Mouse (Mus musculus) CH12F3 (cell line): ENCODE measurements around the gene Lsm14b.

Experiments
- in situ Hi-C: fragments of 300-500 bp; cut with MboI; formaldehyde crosslinking; loops from 2 replicates; pipeline ENCODE4 v1.14.3; 2020; ENCODE audit warnings: low sequenced_read_pairs

The Lsm14b gene

DNA sequence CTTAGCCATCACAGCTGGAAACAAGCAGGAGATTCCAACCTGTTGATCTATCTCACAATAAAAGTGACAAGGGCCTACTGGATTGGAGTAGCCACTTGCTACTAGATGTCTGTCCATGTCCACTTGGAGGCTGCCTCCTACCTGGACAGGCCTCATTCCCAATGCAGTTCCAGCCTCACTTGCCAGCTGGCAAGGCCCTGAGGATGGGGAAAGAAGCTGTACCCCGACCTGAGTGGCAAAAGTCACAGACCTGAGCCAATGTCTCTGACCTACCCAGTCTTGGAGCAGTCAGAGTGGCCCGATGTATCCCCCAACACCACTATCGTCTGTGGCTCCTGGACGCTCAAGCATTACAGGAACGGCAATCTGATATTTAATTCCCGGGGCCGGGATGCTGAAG, 11.1 kb upstream of the Lsm14b start:
- in situ Hi-C loops: no loop called here

DNA sequence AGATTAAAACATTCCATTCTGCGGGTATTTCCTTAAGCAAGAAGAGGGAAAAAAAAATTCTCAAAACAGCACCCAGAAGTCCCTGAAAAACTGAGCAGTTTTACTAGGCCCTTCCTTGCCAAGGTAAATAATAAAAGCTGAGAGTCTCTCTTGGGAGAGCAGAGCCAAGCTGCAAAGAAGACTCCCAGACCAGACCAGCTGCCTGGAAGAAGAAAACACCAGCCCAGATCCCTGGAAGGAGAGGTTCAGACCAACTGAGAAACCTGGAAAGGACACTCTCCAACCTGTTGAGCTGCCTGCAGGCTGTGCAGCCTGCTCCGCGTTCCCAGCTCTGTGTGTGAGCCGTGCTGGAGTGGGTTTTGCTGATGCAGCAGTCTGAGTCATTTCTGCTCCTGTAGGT, 7.2 kb upstream of the Lsm14b start:
- in situ Hi-C loops: no loop called here

DNA sequence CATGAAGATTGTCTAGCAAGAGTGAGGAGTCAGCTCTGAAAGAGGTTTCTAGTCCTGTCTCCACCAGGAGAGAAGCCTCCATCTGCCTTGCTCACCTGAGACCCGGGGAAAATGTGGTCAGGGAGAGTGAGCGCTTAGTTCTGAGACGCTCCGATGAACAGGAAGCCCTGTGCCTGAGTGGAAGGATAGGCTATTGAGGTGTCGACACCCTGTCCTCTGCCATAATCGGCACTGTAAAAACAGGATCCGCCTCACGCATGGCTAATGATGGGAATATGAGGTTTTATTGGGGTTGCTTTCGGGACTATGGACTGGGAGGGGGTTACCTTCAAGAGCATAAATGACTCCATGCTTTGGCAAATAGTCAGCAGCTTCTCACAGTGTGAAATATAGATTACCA, 6.2 kb upstream of the Lsm14b start:
- in situ Hi-C loops: no loop called here

DNA sequence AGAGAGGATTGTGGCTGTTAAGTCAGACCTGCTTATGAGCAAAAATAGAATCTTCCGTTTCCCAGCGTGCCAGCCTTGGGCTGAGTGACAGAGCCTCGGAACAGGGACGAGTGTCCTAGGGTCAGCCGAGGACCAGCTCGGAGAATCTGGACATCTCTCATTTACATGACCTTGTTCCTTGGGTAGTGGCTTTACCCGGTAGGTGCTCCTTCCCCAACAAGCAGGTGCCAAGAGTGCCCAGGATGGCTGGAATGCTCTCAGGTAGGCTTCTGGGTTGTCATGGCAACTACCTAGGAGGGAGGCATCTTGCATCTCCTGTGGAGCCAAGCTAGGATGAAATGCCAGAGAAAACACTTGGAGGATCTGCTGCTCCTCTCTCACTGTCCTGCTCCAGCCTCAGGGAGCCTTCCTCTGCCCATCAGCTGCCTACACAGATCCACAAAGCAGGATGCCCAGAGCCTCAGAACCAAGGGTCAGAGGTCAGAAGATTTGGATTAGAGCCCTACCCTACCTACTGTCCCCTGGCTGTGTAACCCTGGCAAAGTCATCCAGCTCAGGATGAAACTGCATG, 4.6 kb upstream of the Lsm14b start:
- in situ Hi-C loops: no loop called here

DNA sequence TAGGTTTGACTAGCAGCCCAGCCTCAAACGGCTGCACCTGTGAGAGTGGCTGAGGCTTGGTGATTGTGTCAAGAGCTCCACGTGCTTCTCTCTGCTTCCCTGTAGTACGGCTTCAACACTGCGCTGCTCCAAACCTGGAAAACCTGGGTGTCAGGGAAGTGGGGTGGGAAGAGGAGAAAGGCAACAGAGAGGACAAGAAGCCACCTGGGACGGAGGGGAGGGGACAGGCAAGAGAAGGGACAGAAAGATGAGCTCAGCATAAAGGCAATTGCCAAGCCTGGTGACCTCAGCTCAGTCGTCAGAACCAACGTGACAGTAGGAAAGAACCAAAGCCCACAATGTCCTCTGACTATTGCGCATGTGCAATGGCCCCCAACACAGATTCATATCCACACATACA, 3.9 kb upstream of the Lsm14b start:
- in situ Hi-C loops: no loop called here

DNA sequence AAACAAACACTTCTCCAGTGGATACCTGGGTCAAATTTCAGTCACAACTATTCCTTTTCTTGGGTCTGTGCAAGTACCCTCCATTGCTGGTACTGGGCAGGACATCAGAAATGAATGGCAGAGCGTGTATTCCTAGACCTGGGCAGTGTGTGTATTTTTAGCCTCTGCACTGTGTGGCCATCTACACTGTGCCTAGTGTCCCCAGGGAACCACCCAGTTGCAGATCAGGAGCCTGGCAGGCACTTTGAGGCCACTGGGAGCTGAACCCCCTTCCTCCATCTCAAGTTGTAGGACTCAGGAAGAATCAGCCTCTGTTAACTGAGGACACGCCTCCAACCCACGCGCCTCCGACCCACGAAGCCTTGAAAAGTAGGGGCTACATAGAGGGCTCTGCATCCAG, 2.0 kb upstream of the Lsm14b start:
- in situ Hi-C loops: no loop called here

DNA sequence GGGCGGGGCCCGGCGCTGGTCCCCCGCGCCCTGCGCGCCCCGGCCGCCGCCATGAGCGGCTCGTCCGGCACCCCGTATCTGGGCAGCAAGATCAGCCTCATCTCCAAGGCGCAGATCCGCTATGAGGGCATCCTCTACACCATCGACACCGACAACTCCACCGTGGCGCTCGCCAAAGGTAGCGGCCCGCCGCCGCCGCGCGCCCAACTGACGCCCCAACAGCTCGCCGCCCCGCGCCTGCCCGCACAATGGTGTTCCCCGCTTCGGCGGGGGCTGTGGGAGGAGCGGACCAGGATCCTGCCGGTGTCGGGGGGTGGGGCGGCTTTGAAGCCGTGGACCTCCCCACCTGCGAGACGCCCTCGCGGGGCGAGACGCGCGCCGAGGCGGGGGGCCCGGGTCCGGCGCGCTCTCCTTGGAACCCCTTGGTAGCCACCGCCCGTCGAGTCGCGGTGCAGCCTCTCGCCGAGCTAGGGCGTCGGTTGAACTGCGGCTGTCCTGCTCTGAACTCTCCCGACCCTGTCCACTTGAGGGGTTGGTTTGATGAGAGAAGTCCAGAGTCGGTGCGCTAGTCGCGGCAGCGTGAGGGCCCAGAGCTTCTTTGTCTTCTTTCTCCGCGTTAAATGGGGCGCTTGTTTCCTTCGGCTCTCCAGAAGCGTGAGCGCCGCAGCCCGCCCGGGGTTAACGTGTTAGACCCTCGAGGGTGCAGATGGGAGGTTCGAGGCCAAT, 511 bp downstream of the Lsm14b start:
- in situ Hi-C loops: no loop called here

DNA sequence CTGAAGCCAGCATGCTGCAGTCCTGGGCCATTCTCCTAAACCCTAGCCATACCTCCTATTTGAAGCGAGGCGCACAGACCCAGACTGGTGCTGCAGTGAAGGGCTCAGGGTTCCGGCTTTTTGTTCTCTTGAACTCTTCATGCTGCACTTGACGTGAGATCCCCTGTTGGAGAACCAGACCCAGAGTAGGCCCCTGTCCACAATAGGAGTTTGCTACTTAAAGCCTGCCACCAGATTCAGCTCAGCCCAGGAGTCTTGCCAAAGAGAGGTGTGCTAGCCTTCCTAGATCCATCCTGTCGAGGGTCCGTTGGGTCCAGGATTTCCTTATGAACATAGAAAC, 1.0 kb downstream of the Lsm14b start:
- in situ Hi-C loops: no loop called here

DNA sequence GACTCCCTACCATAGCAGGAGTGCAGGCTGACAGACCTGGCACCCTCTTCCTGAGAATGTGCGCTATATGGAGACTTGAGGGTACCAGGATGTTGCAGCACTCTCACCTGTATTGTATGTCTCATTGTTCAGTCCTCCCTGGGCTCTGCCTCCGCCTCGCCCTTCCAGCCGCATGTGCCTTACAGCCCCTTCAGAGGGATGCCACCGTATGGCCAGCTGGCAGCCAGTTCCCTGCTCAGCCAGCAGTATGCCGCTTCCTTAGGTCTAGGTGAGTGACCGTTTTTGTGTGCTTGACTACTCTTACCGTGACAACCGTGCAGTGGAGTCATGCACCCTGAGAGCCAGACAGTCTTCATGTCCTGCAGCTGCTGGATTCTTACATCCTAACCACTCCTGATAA, 3.0 kb downstream of the Lsm14b start:
- in situ Hi-C loops: no loop called here

DNA sequence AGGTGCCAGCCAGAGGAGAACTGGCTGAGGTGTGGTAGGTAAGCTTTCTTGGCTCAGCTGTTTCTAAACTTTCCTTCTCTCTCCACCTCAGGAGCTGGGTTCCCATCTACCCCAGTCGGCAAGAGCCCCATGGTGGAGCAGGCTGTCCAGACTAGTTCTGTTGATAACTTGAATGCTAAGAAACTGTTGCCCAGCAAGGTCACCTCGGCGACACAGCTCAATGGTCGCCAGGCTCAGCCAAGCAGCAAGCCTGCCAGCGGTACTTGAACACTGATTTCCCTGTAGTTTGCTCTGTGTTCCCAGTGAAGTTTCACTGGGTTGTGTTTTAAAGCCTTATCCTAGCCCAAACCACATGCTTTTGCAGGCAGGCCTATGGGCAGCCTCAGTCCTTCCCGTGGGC, 6.5 kb downstream of the Lsm14b start:
- in situ Hi-C loops: no loop called here

DNA sequence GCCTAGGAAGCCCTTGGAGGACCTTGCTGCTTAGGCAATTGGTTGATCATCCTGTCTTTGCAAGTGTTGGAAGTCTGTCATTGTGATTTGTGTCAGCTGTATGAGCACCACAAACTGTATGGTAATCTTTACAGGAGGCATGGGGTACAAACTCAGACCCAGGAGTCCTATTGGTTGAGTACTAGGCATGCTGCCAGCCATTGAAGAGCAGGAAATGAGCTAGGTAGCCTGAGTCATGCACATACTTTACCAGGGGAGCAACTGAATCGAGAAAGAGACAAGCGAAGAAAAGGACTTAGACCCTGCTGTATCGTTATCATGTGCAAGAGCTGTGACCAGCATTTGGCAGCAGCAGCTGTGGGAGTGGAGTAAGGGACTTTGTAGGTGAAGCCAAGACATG, 8.1 kb downstream of the Lsm14b start:
- in situ Hi-C loops: no loop called here

DNA sequence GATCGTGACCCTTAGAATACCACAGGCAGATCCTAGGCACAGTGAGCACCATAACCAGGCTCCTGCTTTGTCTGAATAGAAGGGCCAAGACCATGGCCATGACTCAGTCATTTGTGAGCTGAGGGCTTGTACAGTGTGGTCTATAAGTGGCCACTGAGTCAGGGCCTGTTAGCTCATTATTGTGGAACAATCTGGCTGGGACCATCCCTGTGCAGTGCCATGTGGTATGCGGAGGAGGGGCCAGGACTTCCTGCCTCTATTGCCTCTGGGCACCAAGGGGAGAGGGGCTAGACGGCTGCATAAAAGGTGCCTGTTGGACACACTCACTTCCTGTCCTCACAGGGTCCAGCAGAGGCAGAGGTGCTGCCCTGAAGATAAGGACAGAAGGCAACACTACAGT, 9.2 kb downstream of the Lsm14b start:
- in situ Hi-C loops: no loop called here

DNA sequence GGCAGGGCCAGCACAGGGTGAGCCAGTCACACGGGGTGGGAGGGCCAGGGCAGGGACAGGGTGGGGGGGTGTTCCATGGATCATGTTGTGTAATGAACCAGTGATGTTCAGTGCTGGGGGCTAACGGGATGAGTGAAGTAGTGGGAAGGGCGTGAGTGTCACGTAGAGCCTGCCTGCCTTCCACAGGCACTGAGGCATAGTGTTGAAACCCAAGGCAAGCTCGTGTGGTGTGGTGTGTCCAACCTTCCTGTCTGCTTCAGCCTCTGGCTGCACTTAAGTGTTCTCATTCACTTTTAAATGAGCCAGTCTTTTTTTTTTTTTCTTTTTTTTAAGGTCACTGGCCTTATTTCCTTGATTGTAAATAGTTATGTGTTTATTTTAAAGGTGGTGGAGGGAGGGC, 10.0 kb downstream of the Lsm14b start:
- in situ Hi-C loops: no loop called here

DNA sequence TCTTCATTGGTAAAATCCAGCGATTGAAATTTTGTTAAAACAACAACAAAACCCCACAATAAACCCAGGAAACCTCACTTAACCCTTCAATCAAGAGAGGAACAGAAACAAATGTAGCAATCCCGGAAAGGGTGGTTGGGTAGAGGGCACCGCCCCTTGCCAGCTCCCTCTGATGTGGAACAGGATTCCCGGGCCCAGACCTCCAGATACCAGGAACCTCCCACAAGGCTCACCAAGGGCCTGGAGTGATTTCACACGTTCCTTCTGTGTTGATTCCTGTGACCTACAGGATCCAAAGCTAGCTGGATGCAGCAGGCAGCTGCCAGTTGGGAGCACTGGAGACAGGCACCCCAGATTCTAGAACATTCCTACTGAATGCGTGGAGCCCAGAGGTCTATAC, 15.6 kb downstream of the Lsm14b start:
- in situ Hi-C loops: no loop called here

DNA sequence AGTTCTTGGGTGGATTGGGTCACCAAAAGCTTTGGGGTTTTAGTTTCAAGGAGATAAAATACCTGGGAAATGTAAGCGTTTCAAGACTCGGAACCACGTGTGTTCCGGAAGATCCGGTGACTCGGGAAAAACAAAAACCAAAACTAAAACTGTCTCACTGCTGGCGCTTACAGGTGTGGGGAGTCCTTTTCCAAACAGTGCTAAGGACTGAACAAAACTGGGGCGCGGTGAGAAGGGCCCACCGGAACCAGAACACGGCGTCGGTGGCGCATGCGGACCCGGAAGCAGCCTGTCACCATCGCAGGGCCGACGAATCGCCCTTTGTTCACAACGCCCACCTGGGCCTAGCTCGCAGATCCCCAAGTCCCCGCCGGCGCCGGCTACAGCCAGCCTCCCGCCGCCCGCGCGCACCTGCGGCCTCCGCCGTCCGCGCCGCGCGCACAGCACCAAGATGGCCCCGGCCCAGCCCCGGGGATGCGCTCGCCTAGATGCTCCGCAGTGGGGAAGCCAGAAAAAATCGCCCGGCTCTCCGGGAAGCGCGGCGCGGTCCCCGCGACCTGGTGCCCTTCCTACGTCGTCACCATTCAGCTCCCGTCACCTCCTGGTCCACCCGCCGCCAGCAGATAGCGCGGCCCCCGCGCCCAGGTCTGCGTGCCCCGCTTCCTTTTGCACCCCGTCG, 16.9 kb downstream of the Lsm14b start:
- in situ Hi-C loops: no loop called here

DNA sequence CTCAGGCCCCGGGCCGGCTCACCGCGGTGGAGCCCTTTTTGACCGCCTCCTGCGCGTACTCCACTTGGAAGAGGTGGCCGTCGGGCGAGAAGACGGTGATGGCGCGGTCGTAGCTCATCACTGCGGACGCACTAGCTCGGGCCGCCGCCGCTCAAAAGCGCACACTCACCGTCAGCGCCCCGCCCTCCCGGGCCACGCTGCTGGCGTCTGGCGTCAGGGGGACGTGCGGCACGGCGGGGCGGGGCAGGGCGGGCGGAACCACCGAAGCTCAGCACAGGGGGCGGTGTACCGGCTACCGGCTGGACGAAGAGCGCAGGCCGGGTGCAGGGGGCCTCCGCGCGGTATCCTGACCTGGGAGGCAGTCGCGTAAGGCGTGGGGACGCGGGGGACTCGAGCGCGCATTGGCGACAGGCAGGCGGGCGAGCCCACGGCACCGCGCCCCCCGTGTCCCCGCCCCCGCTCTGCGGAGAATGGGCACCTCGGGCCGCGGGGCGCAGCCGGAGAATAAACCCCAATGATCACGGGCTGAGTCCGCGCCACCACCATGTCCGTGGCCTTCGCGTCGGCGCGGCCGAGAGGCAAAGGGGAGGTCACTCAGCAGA, 17.6 kb downstream of the Lsm14b start, which contains the start of the genes Psma7 and Ss18l1:
Psma7 (minus strand) TSS at position 178 of the 602 bp plus-strand sequence.
Ss18l1 (plus strand) TSS at position 254 of the 602 bp plus-strand sequence.
- in situ Hi-C loops: no loop called here

DNA sequence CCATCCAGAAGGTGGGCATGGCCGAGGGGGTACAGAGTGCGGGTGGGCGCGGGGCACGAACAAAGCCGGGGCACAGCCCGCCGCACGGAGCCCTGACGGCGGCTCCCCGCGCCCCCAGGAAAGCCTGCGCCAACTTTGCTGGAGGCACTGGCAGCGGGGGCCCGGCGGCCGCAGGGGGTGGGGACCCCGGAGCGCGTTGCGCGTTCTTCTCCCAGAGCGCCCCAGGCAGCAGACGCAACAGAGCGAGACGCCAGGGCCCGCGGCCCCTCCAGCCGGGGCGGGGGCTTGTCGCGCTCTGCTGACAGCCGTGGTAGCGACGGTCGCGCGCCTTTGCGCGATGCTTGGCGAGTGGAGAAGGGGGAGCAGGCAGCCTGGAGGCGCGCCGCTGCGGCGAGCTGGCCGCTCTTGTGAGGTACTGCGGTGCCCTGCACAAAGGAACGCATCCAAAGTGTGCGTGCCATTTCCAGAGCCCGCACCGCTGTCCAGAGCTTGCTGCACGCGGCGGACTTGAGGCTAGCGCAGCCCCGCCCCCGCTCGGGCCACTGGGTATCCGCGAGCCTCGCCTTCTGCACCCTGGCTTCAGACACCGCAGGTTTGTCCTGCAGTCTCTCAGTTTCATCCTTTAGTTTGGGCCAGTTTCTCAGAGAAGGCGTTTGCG, 18.2 kb downstream of the Lsm14b start:
- in situ Hi-C loops: no loop called here

DNA sequence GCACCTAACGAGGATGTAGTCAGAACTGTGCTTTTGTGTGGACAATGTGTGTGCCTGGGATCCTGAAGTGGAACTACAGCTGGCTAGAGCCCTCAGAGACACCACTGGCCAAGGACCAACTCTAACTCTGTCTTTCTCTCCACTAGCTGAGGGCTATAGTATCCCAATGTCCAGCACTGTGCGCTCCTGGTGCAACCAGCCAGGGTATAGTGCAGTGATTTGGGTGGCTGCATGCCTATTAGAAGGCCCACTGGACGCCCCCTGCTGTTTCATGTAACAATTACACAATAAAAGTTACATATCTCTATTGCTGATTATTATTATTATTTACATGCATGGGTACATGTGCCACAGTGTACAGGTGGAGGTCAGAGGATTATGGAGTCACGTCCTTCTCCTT, 20.5 kb downstream of the Lsm14b start:
- in situ Hi-C loops: loop anchor here (5.0 kb wide), 1 partner anchor 133 kb away; no protein-coding TSS in a partner anchor

DNA sequence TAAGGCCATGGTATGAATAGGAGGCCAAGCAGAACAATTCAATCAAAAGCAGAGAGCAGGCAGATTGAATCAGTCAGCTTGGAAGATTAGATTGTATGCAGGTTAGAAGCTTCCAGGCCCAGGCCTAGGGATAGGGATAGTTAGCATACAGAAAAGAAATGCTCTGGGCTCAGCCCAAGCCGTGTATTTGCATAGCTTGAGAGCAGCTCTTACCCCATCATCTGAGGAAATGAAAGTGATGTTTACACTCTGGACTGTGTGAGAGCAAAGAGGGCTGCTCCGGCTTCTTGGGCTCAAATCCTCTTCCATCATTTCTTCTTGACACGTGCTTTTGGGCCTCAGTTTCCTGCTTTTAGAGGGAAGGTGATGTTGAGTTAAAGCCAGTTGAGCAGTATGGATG, 22.8 kb downstream of the Lsm14b start:
- in situ Hi-C loops: loop anchor here (5.0 kb wide), 1 partner anchor 135 kb away; no protein-coding TSS in a partner anchor

DNA sequence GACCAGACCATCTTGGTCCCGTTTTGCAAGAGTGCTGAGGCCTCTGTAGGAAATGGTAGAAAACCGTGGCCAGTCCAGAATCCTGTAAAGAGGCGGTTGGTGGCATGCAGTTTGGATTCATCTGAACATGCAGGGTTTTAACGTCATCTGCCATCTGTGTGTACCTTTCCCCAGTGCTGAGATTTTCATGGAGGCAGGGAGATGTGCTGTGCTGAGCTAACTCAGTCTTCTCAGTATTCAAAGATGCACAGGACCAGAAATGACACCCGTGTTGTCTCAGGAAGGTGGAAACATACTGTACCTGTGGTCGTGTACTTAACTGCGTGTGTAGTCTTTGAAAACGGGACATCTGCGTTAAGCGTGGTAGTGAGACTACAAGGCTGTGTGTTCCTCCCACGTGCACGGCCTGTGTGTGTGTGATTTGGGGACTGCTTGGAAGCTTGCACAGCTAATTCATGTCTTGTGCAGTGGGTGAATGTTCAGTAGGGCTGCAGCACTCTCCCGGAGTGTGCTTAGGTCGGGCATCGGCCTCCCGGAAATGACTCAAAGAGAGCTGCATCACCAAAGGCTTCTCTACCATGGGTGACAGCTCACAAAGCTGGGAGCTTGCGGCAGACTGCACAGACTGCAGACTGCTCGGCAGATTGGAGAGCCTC, 23.3 kb downstream of the Lsm14b start:
- in situ Hi-C loops: loop anchor here (5.0 kb wide), 1 partner anchor 136 kb away; no protein-coding TSS in a partner anchor

DNA sequence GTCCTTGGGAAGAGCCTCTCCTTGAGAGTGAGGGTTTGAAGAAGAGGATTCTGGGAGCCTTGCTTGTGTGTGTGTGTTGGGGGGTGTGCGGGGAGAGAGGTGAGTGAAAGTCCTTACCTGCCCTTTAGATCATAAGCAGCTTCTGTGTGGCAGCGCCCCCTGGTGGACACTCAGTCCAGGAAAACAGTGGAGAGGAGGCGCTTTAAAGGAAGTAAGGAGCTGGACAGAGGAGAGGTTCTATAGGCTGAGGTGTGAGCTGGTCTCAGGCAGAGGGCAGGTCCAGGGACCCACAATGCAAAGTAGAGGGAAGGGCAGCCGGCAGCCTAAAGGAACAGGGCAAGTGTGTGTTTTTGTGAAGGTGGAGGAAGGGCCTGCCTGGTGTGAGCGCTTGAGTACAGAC, 26.2 kb downstream of the Lsm14b start:
- in situ Hi-C loops: no loop called here
